Mouse (Mus musculus) hindbrain, embryonic 12.5 days (tissue): ENCODE measurements at regions not wholly inside any gene's neighbourhood (a gene's known extent, or its start where the extent isn't known, plus 50 kb on each side); places are given as distances from the start of the nearest gene placed in this dataset. TPM values are rescaled to one million over a fixed set of nuclear protein-coding genes. Genes with fewer than 3 reads are reported as not detected.

Source experiments
- ATAC-seq: fragments of 200-750 bp; cut with Nextera tagmentation; 2 replicates; pipeline ENCODE4 v1.8.0; 2017; ENCODE audit warnings: moderate TSS enrichment; ENCODE audit not compliant: low FRiP score
- H3K27ac ChIP-seq: fragments of 300-500 bp; sonication (generic); 2 replicates; pipeline ENCODE4 v1.5.1; 2016; ENCODE audit warnings: mild to moderate bottlenecking
- H3K27me3 ChIP-seq: fragments of 300-500 bp; sonication (generic); 2 replicates; pipeline ENCODE4 v1.6.1; 2016; ENCODE audit warnings: mild to moderate bottlenecking
- H3K36me3 ChIP-seq: fragments of 300-500 bp; sonication (generic); 2 replicates; pipeline ENCODE4 v1.6.1; 2016; ENCODE audit warnings: mild to moderate bottlenecking
- H3K4me1 ChIP-seq: fragments of 300-500 bp; sonication (generic); 2 replicates; pipeline ENCODE4 v1.6.1; 2016
- H3K4me2 ChIP-seq: fragments of 300-500 bp; sonication (generic); replicated peaks from 2 replicates; pipeline ENCODE4 v1.6.1; 2016; ENCODE audit warnings: mild to moderate bottlenecking
- H3K4me3 ChIP-seq: fragments of 300-500 bp; sonication (generic); 2 replicates; pipeline ENCODE4 v1.5.1; 2016; ENCODE audit warnings: mild to moderate bottlenecking
- H3K9ac ChIP-seq: fragments of 300-500 bp; sonication (generic); 2 replicates; pipeline ENCODE4 v1.6.1; 2016; ENCODE audit warnings: mild to moderate bottlenecking, moderate library complexity
- H3K9me3 ChIP-seq: fragments of 300-500 bp; sonication (generic); replicated peaks from 2 replicates; pipeline ENCODE4 v1.6.1; 2016; ENCODE audit warnings: mild to moderate bottlenecking
- WGBS: fragments of 180-500 bp; shearing (Covaris S2); methylation state at CpG from one replicate; pipeline ENCODE4 v1.1.7; 2016; 5-methylcytosine and 5-hydroxymethylcytosine counted together
- microRNA-seq: library from miRNA; unstranded; fragments of <30 nt; microRNA quantifications from one replicate; pipeline ENCODE4, GENCODE M21; 2017

DNA sequence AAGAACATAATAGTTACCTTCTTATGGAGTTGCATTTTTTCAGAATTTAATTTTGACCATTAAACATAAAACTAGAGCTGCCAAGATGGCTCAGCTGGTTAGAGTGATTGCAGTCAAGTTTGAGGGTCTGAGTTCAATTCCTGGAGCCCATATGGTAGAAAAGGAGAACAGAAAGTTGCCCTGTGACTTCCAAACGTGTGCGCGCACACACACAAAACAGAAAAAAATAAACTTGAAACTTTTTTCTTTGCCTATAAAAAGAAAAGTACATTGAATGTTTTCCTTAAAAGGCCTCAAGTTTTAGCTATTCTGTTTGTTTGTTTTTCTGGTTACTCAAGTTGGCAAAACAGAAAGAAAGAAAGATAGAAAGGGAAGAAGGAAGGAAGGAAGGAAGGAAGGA, 59.2 kb upstream of the Ankrd50 start:
- Histone ChIP-seq H3K36me3 (no peaks in the 10 kb centered on the region), H3K4me2 (no peak overlapping the region), H3K27me3 (no peaks in the 10 kb centered on the region), H3K27ac (no peak overlapping the region), H3K9me3 (no peaks in the 10 kb centered on the region), H3K4me1 (no peaks in the 10 kb centered on the region), H3K4me3 (no peak overlapping the region), H3K9ac (no peak overlapping the region)
- no peak for ATAC-seq
- WGBS: 97% methylated on average over 3 of the region's 3 CpGs

- Histone ChIP-seq H3K36me3 (no peaks in the 10 kb centered on the region), H3K9me3 (no peaks in the 10 kb centered on the region), H3K4me2 (no peak overlapping the region), H3K27me3 (no peaks in the 10 kb centered on the region), H3K27ac (no peak overlapping the region), H3K9ac (no peak overlapping the region), H3K4me3 (no peak overlapping the region), H3K4me1 (no peaks in the 10 kb centered on the region)
- no peak for ATAC-seq
- WGBS: 73% methylated on average over 3 of the region's 3 CpGs
These were observed 56.7 kb upstream of the Ankrd50 start for GRCm38 (mm10) chr3:38541296-38541695.

GRCm38 (mm10) chr3:38538309-38538708, 53.7 kb upstream of the Ankrd50 start:
- no peaks in the 10 kb centered on the region for H3K36me3 ChIP-seq
- H3K4me1 ChIP-seq: no peaks in the 10 kb centered on the region
- H3K27ac ChIP-seq: no peak overlapping the region
- H3K9me3 ChIP-seq: no peaks in the 10 kb centered on the region
- 71% methylated on average over 2 of the region's 2 CpGs for WGBS
- H3K9ac ChIP-seq: no peak overlapping the region
- no peak overlapping the region for H3K4me2 ChIP-seq
- no peak overlapping the region for H3K4me3 ChIP-seq
- ATAC-seq: no peak
- H3K27me3 ChIP-seq: no peaks in the 10 kb centered on the region

GRCm38 (mm10) chr3:38537770-38538169, 53.1 kb upstream of the Ankrd50 start:
- ATAC-seq: no peak
- Histone ChIP-seq H3K27me3 (no peaks in the 10 kb centered on the region), H3K4me3 (no peak overlapping the region)

More at GRCm38 (mm10) chr3:38537770-38538169, 53.1 kb upstream of the Ankrd50 start:
- H3K9ac ChIP-seq: no peak overlapping the region
- H3K9me3 ChIP-seq: no peaks in the 10 kb centered on the region
- no peaks in the 10 kb centered on the region for H3K4me1 ChIP-seq
- H3K4me2 ChIP-seq: no peak overlapping the region
- H3K36me3 ChIP-seq: no peaks in the 10 kb centered on the region
- no peak overlapping the region for H3K27ac ChIP-seq

Small RNA genes in the stretch of these regions (microRNA-seq; reads per million reads assigned to microRNA genes)
- not detected for gene Gm24462
